Mouse (Mus musculus): ENCODE data around the gene Hexb. TPM values are rescaled to one million over a fixed set of nuclear protein-coding genes. Genes with fewer than 3 reads are reported as not detected.

The Hexb gene
- polyA plus RNA-seq, 1 experiment, result 0.06 TPM

GRCm38 (mm10) chr13:97230101-97230500, 31.9 kb upstream of the Hexb start:
- Histone ChIP-seq H3K4me3 (replicated peaks) (no peak overlapping the region), H3K36me3 (ENCODE audit: control insufficient read depth) (no peaks in the 10 kb centered on the region), H3K9me3 (ENCODE audit: control insufficient read depth, low read length) (no peaks in the 10 kb centered on the region), H3K27me3 (ENCODE audit: control insufficient read depth) (no peaks in the 10 kb centered on the region; the same call in 1 of the 2 replicates), H3K4me1 (ENCODE audit: control insufficient read depth) (no peaks in the 10 kb centered on the region)
- TF ChIP-seq TAL1 (IDR thresholded peaks at IDR 0.05; ENCODE audit: low read length), result no peak
- TF ChIP-seq GATA1 (IDR thresholded peaks at IDR 0.05; ENCODE audit: low read length), result no peak

DNA sequence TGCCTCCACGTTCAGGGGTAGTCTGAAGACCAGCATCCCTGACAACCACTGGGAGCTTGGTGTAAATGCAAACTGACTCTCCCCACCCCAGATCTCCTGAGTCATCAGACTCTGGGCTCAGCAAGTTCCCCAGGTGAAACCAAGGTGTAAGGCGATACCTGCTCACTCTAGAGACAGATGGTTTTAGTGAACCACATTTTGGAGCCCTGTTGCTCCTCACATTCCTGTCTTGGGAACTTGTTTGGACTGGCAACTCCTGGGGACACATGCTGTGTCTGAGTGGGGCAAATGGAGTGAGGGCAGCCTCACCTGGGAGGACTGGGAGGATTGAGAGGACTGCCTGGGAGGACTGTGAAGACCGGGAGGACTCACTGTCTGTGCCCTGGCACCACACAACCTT, 29.6 kb upstream of the Hexb start:
- Histone ChIP-seq H3K4me1 (ENCODE audit: control insufficient read depth) (no peaks in the 10 kb centered on the region), H3K9me3 (ENCODE audit: control insufficient read depth, low read length) (no peaks in the 10 kb centered on the region), H3K27me3 (ENCODE audit: control insufficient read depth) (no peaks in the 10 kb centered on the region; the same call in 1 of the 2 replicates), H3K4me3 (replicated peaks) (no peak overlapping the region), H3K36me3 (ENCODE audit: control insufficient read depth) (no peaks in the 10 kb centered on the region)
- no peak for TF ChIP-seq GATA1 (IDR thresholded peaks at IDR 0.05; ENCODE audit: low read length)
- no peak for TF ChIP-seq TAL1 (IDR thresholded peaks at IDR 0.05; ENCODE audit: low read length)

GRCm38 (mm10) chr13:97225130-97225529, 27.0 kb upstream of the Hexb start:
- Histone ChIP-seq H3K4me1 (ENCODE audit: control insufficient read depth) (no peaks in the 10 kb centered on the region), H3K27me3 (ENCODE audit: control insufficient read depth) (no peaks in the 10 kb centered on the region; the same call in 1 of the 2 replicates), H3K4me3 (replicated peaks) (no peak overlapping the region), H3K36me3 (ENCODE audit: control insufficient read depth) (no peaks in the 10 kb centered on the region), H3K9me3 (ENCODE audit: control insufficient read depth, low read length) (no peaks in the 10 kb centered on the region)
- no peak for TF ChIP-seq TAL1 (IDR thresholded peaks at IDR 0.05; ENCODE audit: low read length)
- no peak for TF ChIP-seq GATA1 (IDR thresholded peaks at IDR 0.05; ENCODE audit: low read length)

GRCm38 (mm10) chr13:97224341-97224982, 26.3 kb upstream of the Hexb start:
- no peak for TF ChIP-seq TAL1 (IDR thresholded peaks at IDR 0.05; ENCODE audit: low read length)
- TF ChIP-seq GATA1 (IDR thresholded peaks at IDR 0.05; ENCODE audit: low read length), result no peak
- no peaks in the 10 kb centered on the region for H3K4me1 ChIP-seq (ENCODE audit: control insufficient read depth)
- no peaks in the 10 kb centered on the region for H3K9me3 ChIP-seq (ENCODE audit: control insufficient read depth, low read length)
- no peaks in the 10 kb centered on the region for H3K36me3 ChIP-seq (ENCODE audit: control insufficient read depth)
- no peaks in the 10 kb centered on the region; the same call in 1 of the 2 replicates for H3K27me3 ChIP-seq (ENCODE audit: control insufficient read depth)
- no peak overlapping the region for H3K4me3 ChIP-seq (replicated peaks)

- TF ChIP-seq TAL1 (IDR thresholded peaks at IDR 0.05; ENCODE audit: low read length) (no peak), GATA1 (IDR thresholded peaks at IDR 0.05; ENCODE audit: low read length) (no peak)
- H3K4me3 ChIP-seq (replicated peaks), result no peak overlapping the region
- no peaks in the 10 kb centered on the region for H3K9me3 ChIP-seq (ENCODE audit: control insufficient read depth, low read length)
- no peaks in the 10 kb centered on the region for H3K36me3 ChIP-seq (ENCODE audit: control insufficient read depth)
- no peaks in the 10 kb centered on the region; the same call in 1 of the 2 replicates for H3K27me3 ChIP-seq (ENCODE audit: control insufficient read depth)
- H3K4me1 ChIP-seq (ENCODE audit: control insufficient read depth), result no peaks in the 10 kb centered on the region
These were observed 25.7 kb upstream of the Hexb start for GRCm38 (mm10) chr13:97223856-97224255.

DNA sequence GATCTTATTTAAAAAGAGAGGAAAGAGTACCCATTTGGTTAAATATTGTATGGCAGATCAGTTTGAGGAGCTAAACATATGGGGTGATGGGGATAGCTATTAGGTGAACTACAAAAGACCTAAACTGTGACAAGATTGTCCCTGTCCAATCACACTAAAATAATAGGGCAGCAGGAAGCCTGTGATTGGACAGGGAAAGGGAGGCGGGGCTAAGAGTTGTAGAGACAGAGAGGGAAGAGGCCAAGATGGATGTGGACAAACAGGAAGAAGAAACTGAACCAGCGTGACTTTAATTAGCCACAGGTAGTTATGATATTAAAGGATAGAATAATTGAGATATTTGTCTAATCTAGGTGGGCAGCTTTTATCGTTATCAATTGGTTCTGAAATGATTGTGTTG, 21.9 kb upstream of the Hexb start:
- Histone ChIP-seq H3K36me3 (ENCODE audit: control insufficient read depth) (no peaks in the 10 kb centered on the region), H3K4me3 (replicated peaks) (no peak overlapping the region), H3K27me3 (ENCODE audit: control insufficient read depth) (no peaks in the 10 kb centered on the region; the same call in 1 of the 2 replicates), H3K9me3 (ENCODE audit: control insufficient read depth, low read length) (no peaks in the 10 kb centered on the region), H3K4me1 (ENCODE audit: control insufficient read depth) (no peaks in the 10 kb centered on the region)
- TF ChIP-seq GATA1 (IDR thresholded peaks at IDR 0.05; ENCODE audit: low read length) (no peak), TAL1 (IDR thresholded peaks at IDR 0.05; ENCODE audit: low read length) (no peak)

GRCm38 (mm10) chr13:97216196-97216595, 18.0 kb upstream of the Hexb start:
- Histone ChIP-seq H3K36me3 (ENCODE audit: control insufficient read depth) (no peaks in the 10 kb centered on the region), H3K4me1 (ENCODE audit: control insufficient read depth) (no peaks in the 10 kb centered on the region), H3K9me3 (ENCODE audit: control insufficient read depth, low read length) (no peaks in the 10 kb centered on the region), H3K4me3 (replicated peaks) (no peak overlapping the region), H3K27me3 (ENCODE audit: control insufficient read depth) (no peaks in the 10 kb centered on the region)
- TF ChIP-seq GATA1 (IDR thresholded peaks at IDR 0.05; ENCODE audit: low read length) (no peak), TAL1 (IDR thresholded peaks at IDR 0.05; ENCODE audit: low read length) (no peak)

DNA sequence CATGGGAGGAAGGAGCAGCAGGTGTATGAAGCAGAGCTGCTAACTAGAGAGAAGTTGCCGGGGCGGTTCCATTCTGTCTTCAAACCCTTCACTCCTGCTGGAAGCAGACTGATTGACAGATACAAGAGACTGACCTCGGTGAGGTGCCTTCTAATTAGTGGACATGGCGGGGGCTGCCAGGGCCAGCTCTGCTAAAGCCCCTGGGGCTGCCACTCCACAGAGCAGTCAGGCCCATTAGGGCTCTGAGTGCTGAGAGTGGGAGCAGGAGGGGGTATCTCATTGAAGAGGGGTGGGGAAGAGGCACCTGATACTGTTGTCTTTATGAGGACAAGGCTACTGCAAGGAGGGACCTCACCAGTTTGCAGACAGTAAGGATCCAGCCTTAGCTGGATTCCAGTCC, 17.4 kb upstream of the Hexb start:
- H3K36me3 ChIP-seq (ENCODE audit: control insufficient read depth), result no peaks in the 10 kb centered on the region
- TF ChIP-seq GATA1 (IDR thresholded peaks at IDR 0.05; ENCODE audit: low read length), result no peak
- TF ChIP-seq TAL1 (IDR thresholded peaks at IDR 0.05; ENCODE audit: low read length), result no peak
- no peaks in the 10 kb centered on the region for H3K4me1 ChIP-seq (ENCODE audit: control insufficient read depth)
- no peak overlapping the region for H3K4me3 ChIP-seq (replicated peaks)
- H3K9me3 ChIP-seq (ENCODE audit: control insufficient read depth, low read length), result no peaks in the 10 kb centered on the region
- H3K27me3 ChIP-seq (ENCODE audit: control insufficient read depth), result no peaks in the 10 kb centered on the region

GRCm38 (mm10) chr13:97214583-97215268, 16.6 kb upstream of the Hexb start:
- Histone ChIP-seq H3K9me3 (ENCODE audit: control insufficient read depth, low read length) (no peaks in the 10 kb centered on the region), H3K27me3 (ENCODE audit: control insufficient read depth) (no peaks in the 10 kb centered on the region), H3K36me3 (ENCODE audit: control insufficient read depth) (no peaks in the 10 kb centered on the region), H3K4me3 (replicated peaks) (no peak overlapping the region), H3K4me1 (ENCODE audit: control insufficient read depth) (no peaks in the 10 kb centered on the region)
- TF ChIP-seq TAL1 (IDR thresholded peaks at IDR 0.05; ENCODE audit: low read length) (no peak), GATA1 (IDR thresholded peaks at IDR 0.05; ENCODE audit: low read length) (no peak)
